Mouse (Mus musculus) MEL (cell line): ENCODE data around the gene Fyttd1. TPM values are rescaled to one million over a fixed set of nuclear protein-coding genes. Genes with fewer than 3 reads are reported as not detected.

Experiments used
- DNase-seq: peaks from one replicate; pipeline ENCODE4 v3.0.0; 2011; ENCODE audit warnings: low read depth, low spot score
- H3K27ac ChIP-seq: 2 replicates; pipeline ENCODE4 v1.5.1; 2012; ENCODE audit warnings: low read depth, mild to moderate bottlenecking, control low read depth, low read length, moderate library complexity; ENCODE audit not compliant: control insufficient read depth
- H3K27me3 ChIP-seq, 2 experiments: fragments of 150-350 bp in 1 of 2; sonication (generic) in 1 of 2; 2 replicates each; pipeline ENCODE4 v1.6.1; 2012; ENCODE audit warnings: low read length in 2 of 2, mild to moderate bottlenecking in 2 of 2, improper control_type of control experiment in 1 of 2, moderate library complexity in 1 of 2; ENCODE audit not compliant: insufficient read depth in 2 of 2, control insufficient read depth in 1 of 2
- H3K36me3 ChIP-seq, 2 experiments: 2 replicates each; pipeline ENCODE4 v1.6.1; 2012 to 2014; ENCODE audit warnings: low read length in 2 of 2, improper control_type of control experiment in 1 of 2, inconsistent platforms in 1 of 2, mild to moderate bottlenecking in 1 of 2; ENCODE audit not compliant: insufficient read depth in 2 of 2, control insufficient read depth in 1 of 2
- H3K4me1 ChIP-seq, 2 experiments: fragments of 150-350 bp in 1 of 2; sonication (generic) in 1 of 2; 2 replicates each; pipeline ENCODE4 v1.6.1; 2012; ENCODE audit warnings: low read length in 2 of 2, improper control_type of control experiment in 1 of 2, mild to moderate bottlenecking in 1 of 2; ENCODE audit not compliant: insufficient read depth in 2 of 2, control insufficient read depth in 1 of 2
- H3K4me3 ChIP-seq, 2 experiments: fragments of 150-350 bp in 1 of 2; sonication (generic) in 1 of 2; 2 replicates each; pipeline ENCODE4 v1.5.1; 2012; ENCODE audit warnings: low read depth in 2 of 2, low read length in 2 of 2, mild to moderate bottlenecking in 2 of 2, moderate library complexity in 2 of 2, control low read depth in 1 of 2, improper control_type of control experiment in 1 of 2; ENCODE audit not compliant: control insufficient read depth in 1 of 2, insufficient read depth in 1 of 2
- H3K79me2 ChIP-seq: 2 replicates; pipeline ENCODE4 v1.6.1; 2012; ENCODE audit warnings: mild to moderate bottlenecking, low read length, moderate library complexity; ENCODE audit not compliant: control insufficient read depth, poor library complexity, insufficient read depth
- H3K9ac ChIP-seq: 2 replicates; pipeline ENCODE4 v1.6.1; 2012; ENCODE audit warnings: low read depth, mild to moderate bottlenecking, control low read depth, low read length, moderate library complexity; ENCODE audit not compliant: control insufficient read depth, poor library complexity, severe bottlenecking
- H3K9me3 ChIP-seq: fragments of 150-350 bp; sonication (generic); replicated peaks from 2 replicates; pipeline ENCODE4 v1.6.1; 2012; ENCODE audit warnings: mild to moderate bottlenecking, low read length, improper control_type of control experiment, moderate library complexity; ENCODE audit not compliant: insufficient read depth
- CHD1 ChIP-seq: IDR thresholded peaks from 2 replicates; pipeline ENCODE4 v1.6.1; 2012; ENCODE audit warnings: low read depth, mild to moderate bottlenecking, inconsistent platforms, low read length, improper control_type of control experiment
- CTCF ChIP-seq, 3 experiments: IDR thresholded peaks in 2 of 3; conservative IDR thresholded peaks in 1 of 3; 2 replicates each; pipeline ENCODE4 v1.5.1; 2011 to 2012; ENCODE audit warnings: low read length in 3 of 3, low read depth in 2 of 3, mild to moderate bottlenecking in 2 of 3, improper control_type of control experiment in 1 of 3, inconsistent platforms in 1 of 3, mixed read lengths in 1 of 3, moderate library complexity in 1 of 3; ENCODE audit not compliant: control insufficient read depth in 1 of 3, insufficient read depth in 1 of 3, poor library complexity in 1 of 3, severe bottlenecking in 1 of 3
- ELF1 ChIP-seq: IDR thresholded peaks from 2 replicates; pipeline ENCODE4 v1.6.1; 2014; ENCODE audit warnings: low read depth, mild to moderate bottlenecking, inconsistent platforms, low read length, improper control_type of control experiment, moderate library complexity
- EP300 ChIP-seq, 2 experiments: IDR thresholded peaks; 2 replicates each; pipeline ENCODE4 v1.6.1; 2011; ENCODE audit warnings: improper control_type of control experiment in 2 of 2, low read length in 2 of 2, low read depth in 1 of 2, mild to moderate bottlenecking in 1 of 2
- ETS1 ChIP-seq: IDR thresholded peaks from 2 replicates; pipeline ENCODE4 v1.6.1; 2012; ENCODE audit warnings: low read depth, mild to moderate bottlenecking, inconsistent platforms, low read length, improper control_type of control experiment, moderate library complexity
- KAT2A ChIP-seq: conservative IDR thresholded peaks from 2 replicates; pipeline ENCODE4 v1.6.1; 2012; ENCODE audit warnings: low read depth, low read length, improper control_type of control experiment, inconsistent platforms
- MAX ChIP-seq: IDR thresholded peaks from 2 replicates; pipeline ENCODE4 v1.6.1; 2011; ENCODE audit warnings: low read length, improper control_type of control experiment
- MAZ ChIP-seq: IDR thresholded peaks from 2 replicates; pipeline ENCODE4 v1.6.1; 2012; ENCODE audit warnings: low read depth, mild to moderate bottlenecking, inconsistent platforms, low read length, improper control_type of control experiment
- MEF2A ChIP-seq: IDR thresholded peaks from 2 replicates; pipeline ENCODE4 v1.6.1; 2014; ENCODE audit warnings: low read depth, mild to moderate bottlenecking, inconsistent platforms, low read length, improper control_type of control experiment; ENCODE audit not compliant: poor library complexity, insufficient replicate concordance, severe bottlenecking; ENCODE audit errors: extremely low read depth
- MYB ChIP-seq: IDR thresholded peaks from 2 replicates; pipeline ENCODE4 v1.6.1; 2011; ENCODE audit warnings: mild to moderate bottlenecking, low read depth, low read length, improper control_type of control experiment
- MYC ChIP-seq: IDR thresholded peaks from 2 replicates; pipeline ENCODE4 v1.6.1; 2011; ENCODE audit warnings: low read depth, mild to moderate bottlenecking, low read length, improper control_type of control experiment, moderate library complexity
- RAD21 ChIP-seq: IDR thresholded peaks from 2 replicates; pipeline ENCODE4 v1.6.1; 2011; ENCODE audit warnings: mild to moderate bottlenecking, low read depth, low read length, improper control_type of control experiment
- TBP ChIP-seq: IDR thresholded peaks from 2 replicates; pipeline ENCODE4 v1.8.0; 2011; ENCODE audit warnings: low read depth, low read length, improper control_type of control experiment
- TCF12 ChIP-seq: IDR thresholded peaks from 2 replicates; pipeline ENCODE4 v1.6.1; 2014; ENCODE audit warnings: low read depth, mild to moderate bottlenecking, inconsistent platforms, low read length, improper control_type of control experiment, moderate library complexity
- USF1 ChIP-seq: IDR thresholded peaks from 2 replicates; pipeline ENCODE4 v1.6.1; 2014; ENCODE audit warnings: low read depth, mild to moderate bottlenecking, inconsistent platforms, low read length, improper control_type of control experiment, moderate library complexity
- ZKSCAN1 ChIP-seq: IDR thresholded peaks from 2 replicates; pipeline ENCODE4 v1.6.1; 2012; ENCODE audit warnings: low read depth, mild to moderate bottlenecking, inconsistent platforms, low read length, improper control_type of control experiment, moderate library complexity
- ZMIZ1 ChIP-seq: IDR thresholded peaks from 2 replicates; pipeline ENCODE4 v1.6.1; 2012; ENCODE audit warnings: low read depth, mild to moderate bottlenecking, inconsistent platforms, low read length, improper control_type of control experiment, moderate library complexity
- ZNF384 ChIP-seq: IDR thresholded peaks from 2 replicates; pipeline ENCODE4 v1.6.1; 2012; ENCODE audit warnings: low read depth, mild to moderate bottlenecking, inconsistent platforms, low read length, improper control_type of control experiment
- polyA plus RNA-seq, 2 experiments: library from polyadenylated mRNA; stranded (reverse) in 1 of 2; unstranded in 1 of 2; fragments of >175 nt in 1 of 2; fragments of >200 nt in 1 of 2; gene quantifications; 2 replicates each; pipeline versions ENCODE4 v1.2.1 to v1.2.4; 2012; ENCODE audit warnings: low replicate concordance in 2 of 2, low read depth in 1 of 2; ENCODE audit not compliant: insufficient read length in 2 of 2, insufficient read depth in 1 of 2, missing spikeins in 1 of 2
- total RNA-seq: library from RNA; depleted of rRNA; stranded (reverse); fragments of 300-350 nt; gene quantifications from 2 replicates; pipeline ENCODE4 v1.2.3, GENCODE M21; 2012

Gene Fyttd1
- total and polyA plus RNA-seq, 3 experiments = 44.3 to 76.0 TPM; not detected in 1

DNA sequence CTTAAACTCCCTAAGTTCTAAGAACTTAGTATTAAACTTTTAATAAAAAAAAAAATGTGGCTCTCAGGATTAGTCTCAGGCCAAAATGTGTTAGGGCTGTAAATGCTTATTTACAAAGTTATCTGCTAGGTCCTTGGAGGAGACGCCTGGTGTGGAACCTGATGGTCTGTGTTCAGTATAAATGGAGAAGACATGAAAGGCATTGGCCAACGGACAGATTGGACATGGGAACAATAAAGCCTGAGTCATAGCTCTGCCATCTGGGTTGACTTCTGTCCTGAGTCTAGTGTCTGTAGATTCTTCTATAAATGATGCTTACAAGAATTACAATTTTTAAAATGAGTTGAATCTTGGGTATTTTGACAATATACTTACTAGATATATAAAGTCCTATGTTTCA, 28.9 kb downstream of the Fyttd1 start:
- Histone ChIP-seq H3K79me2 (no peaks in the 10 kb centered on the region), H3K9ac (no peak overlapping the region), H3K4me3 (no peak overlapping the region), H3K27me3 (no peaks in the 10 kb centered on the region), H3K36me3 (peaks cover under 1 to 12% of the 10 kb centered on the region in 2 experiments; a peak in 3 of 4 replicates), H3K9me3 (no peaks in the 10 kb centered on the region), H3K4me1 (no peaks in the 10 kb centered on the region; a peak in 1 of 4 replicates), H3K27ac (no peak overlapping the region)
- no peak for DNase-seq
- TF ChIP-seq MYB = no peak
- no peak for TF ChIP-seq EP300 (IDR thresholded peaks at IDR 0.05; ENCODE audit: low read depth in 1 of 2, low read length in 2 of 2)
- TF ChIP-seq TBP = no peak
- no peak for TF ChIP-seq RAD21
- TF ChIP-seq ELF1 = no peak
- TF ChIP-seq MEF2A = no peak

GRCm38 (mm10) chr16:32906727-32907126, 29.4 kb downstream of the Fyttd1 start:
- H3K36me3 ChIP-seq = peaks cover 6 to 12% of the 10 kb centered on the region in 2 experiments
- H3K4me3 ChIP-seq = no peak overlapping the region
- H3K27me3 ChIP-seq = no peaks in the 10 kb centered on the region
- no peaks in the 10 kb centered on the region for H3K9me3 ChIP-seq
- TF ChIP-seq MAZ (no peak), RAD21 (no peak), EP300 (IDR thresholded peaks at IDR 0.05; ENCODE audit: low read depth in 1 of 2, low read length in 2 of 2) (no peak), KAT2A (no peak), ZKSCAN1 (no peak), MYB (no peak), ETS1 (no peak), MYC (no peak), ZMIZ1 (no peak), CHD1 (no peak), CTCF (IDR thresholded peaks at IDR 0.05 in 2 of 3, conservative IDR thresholded peaks at IDR 0.05 in 1 of 3; ENCODE audit: control insufficient read depth in 1 of 3, insufficient read depth in 1 of 3, low read depth in 2 of 3, low read length in 3 of 3, poor library complexity in 1 of 3, severe bottlenecking in 1 of 3) (no peak), ZNF384 (no peak), TCF12 (no peak), TBP (no peak), MAX (no peak), ELF1 (no peak), USF1 (no peak)
- no peaks in the 10 kb centered on the region; a peak in 2 of 4 replicates for H3K4me1 ChIP-seq
- no peak overlapping the region for H3K27ac ChIP-seq
- no peaks in the 10 kb centered on the region for H3K79me2 ChIP-seq
- no peak for DNase-seq
- no peak overlapping the region for H3K9ac ChIP-seq
